Mouse (Mus musculus): ENCODE results near the gene Gm20388. TPM values are rescaled to one million over a fixed set of nuclear protein-coding genes. Genes with fewer than 3 reads are reported as not detected.

Gene Gm20388
- polyA plus RNA-seq, 1 experiment from 2014 or later: not detected

GRCm38 (mm10) chr8:120111382-120111781 lies 200.7 kb downstream of the Gm20388 start:
- H3K4me3 ChIP-seq (replicated peaks): no peak overlapping the region
- DNase-seq (no peak), ATAC-seq (ENCODE audit: low read depth) (no peak)
- H3K9ac ChIP-seq: no peak overlapping the region
- H3K4me1 ChIP-seq (replicated peaks): peaks cover 46% of the 10 kb centered on the region
- 32% methylated on average over 4 of the region's 4 CpGs for whole genome bisulfite sequencing (ENCODE audit: insufficient replicate concordance)
- peaks cover 40% of the 10 kb centered on the region for H3K27me3 ChIP-seq
- H3K27ac ChIP-seq: no peak overlapping the region
- H3K9me3 ChIP-seq (replicated peaks): no peaks in the 10 kb centered on the region
- no peaks in the 10 kb centered on the region for H3K36me3 ChIP-seq
- no peak overlapping the region for H3K4me2 ChIP-seq

GRCm38 (mm10) chr8:120112535-120112934 lies 201.9 kb downstream of the Gm20388 start:
- Histone ChIP-seq H3K27ac (0 out of 2 replicates have a peak overlapping the region, but pooled peaks have one; percentile 75), H3K9me3 (replicated peaks) (no peaks in the 10 kb centered on the region), H3K36me3 (no peaks in the 10 kb centered on the region), H3K4me2 (peak overlapping the region; percentile 97; the same call in 1 of the 2 replicates), H3K4me1 (replicated peaks) (peaks cover 42% of the 10 kb centered on the region), H3K9ac (peak overlapping the region; percentile 84; the same call in 1 of the 2 replicates), H3K4me3 (replicated peaks) (0 out of 2 replicates have a peak overlapping the region, but pooled peaks have one; percentile 69), H3K27me3 (peaks cover 52% of the 10 kb centered on the region)
- WGBS (ENCODE audit: insufficient replicate concordance): 9% methylated on average over 5 of the region's 5 CpGs
- DNase-seq (no peak), ATAC-seq (ENCODE audit: low read depth) (no peak)

GRCm38 (mm10) chr8:120113306-120113705 lies 202.7 kb downstream of the Gm20388 start:
- Histone ChIP-seq H3K9ac (peak overlapping the region; percentile 84), H3K27me3 (peaks cover 60% of the 10 kb centered on the region), H3K4me2 (peak overlapping the region; percentile 97), H3K36me3 (no peaks in the 10 kb centered on the region), H3K27ac (peak overlapping the region; percentile 75), H3K4me3 (replicated peaks) (peak overlapping the region; percentile 69), H3K9me3 (replicated peaks) (no peaks in the 10 kb centered on the region), H3K4me1 (replicated peaks) (peaks cover 42% of the 10 kb centered on the region)
- DNase-seq: no peak
- WGBS (ENCODE audit: insufficient replicate concordance): 8% methylated on average over 10 of the region's 10 CpGs
- ATAC-seq (ENCODE audit: low read depth): no peak

DNA sequence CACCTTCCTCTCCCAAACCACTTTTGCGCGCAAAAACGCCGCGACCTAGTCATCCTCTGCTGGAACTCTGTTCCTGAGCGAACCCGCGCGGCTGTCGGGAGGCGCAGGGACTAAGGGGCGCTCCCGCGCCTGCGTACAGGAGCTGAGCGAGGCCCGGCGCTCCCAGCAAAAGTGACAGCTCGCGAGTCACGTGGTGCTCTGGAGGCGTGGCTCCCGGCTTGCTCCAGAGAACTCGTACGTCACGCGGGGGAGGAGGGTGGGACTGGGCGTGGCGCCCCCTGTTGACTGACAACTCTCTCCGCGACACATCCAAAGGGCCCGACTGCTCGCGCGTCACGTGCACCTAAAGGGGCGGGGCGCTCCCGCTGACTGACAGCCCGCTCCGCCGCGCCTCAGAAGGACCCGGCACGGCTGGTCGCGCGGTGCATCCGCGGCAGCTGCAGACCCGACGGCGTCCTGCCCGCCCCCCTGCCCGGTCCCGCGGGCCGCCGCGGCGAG lies 203.2 kb downstream of the Gm20388 start, which contains the start of gene 6430548M08Rik:
6430548M08Rik (plus strand) TSS at position 395 of the 498 bp plus-strand sequence.
- Histone ChIP-seq H3K4me1 (replicated peaks) (peaks cover 38% of the 10 kb centered on the region), H3K4me2 (peak within 1 kb of the TSS; percentile 97), H3K27me3 (peaks cover 65% of the 10 kb centered on the region), H3K4me3 (replicated peaks) (peak within 1 kb of the TSS; percentile 69), H3K9me3 (replicated peaks) (no peaks in the 10 kb centered on the region), H3K36me3 (no peaks in the 10 kb centered on the region), H3K27ac (peak within 1 kb of the TSS; percentile 75), H3K9ac (peak within 1 kb of the TSS; percentile 84)
- ATAC-seq (ENCODE audit: low read depth) (peak; percentile 95), DNase-seq (peak; percentile 99)
- WGBS (ENCODE audit: insufficient replicate concordance): under 1% methylated on average over 61 of the region's 61 CpGs

DNA sequence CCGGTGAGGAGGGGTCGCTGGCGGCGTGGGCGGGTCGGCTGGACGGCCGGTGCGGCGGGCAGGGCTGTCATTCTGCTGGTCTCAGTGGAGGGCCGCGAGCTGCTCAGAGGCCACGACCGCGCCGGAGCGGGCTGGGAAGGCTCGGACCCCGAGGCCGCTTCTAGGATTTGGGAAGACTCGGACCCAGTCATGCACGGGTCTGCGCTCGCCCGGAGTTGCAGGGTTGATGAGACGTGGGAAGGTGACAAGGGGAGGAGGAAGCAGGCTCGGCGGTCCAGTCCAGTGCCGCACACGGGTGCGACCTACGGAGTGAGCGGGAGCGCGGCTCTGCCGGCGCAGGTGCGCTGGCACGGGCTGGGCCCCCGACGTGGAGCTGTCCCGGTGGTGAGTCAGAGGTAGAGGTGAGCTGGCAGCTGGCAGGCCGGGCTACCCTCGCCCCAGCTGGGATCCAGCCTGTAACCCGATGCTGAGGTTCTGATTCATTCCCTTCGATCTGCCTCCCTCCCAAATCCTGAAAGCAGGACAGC lies 203.7 kb downstream of the Gm20388 start:
- peak; percentile 16 for ATAC-seq (ENCODE audit: low read depth)
- Histone ChIP-seq H3K9me3 (replicated peaks) (no peaks in the 10 kb centered on the region), H3K4me3 (replicated peaks) (peak overlapping the region; percentile 69), H3K27ac (no peak overlapping the region), H3K4me1 (replicated peaks) (peaks cover 34% of the 10 kb centered on the region), H3K36me3 (no peaks in the 10 kb centered on the region), H3K4me2 (peak overlapping the region; percentile 97), H3K27me3 (peaks cover 70% of the 10 kb centered on the region), H3K9ac (peak overlapping the region; percentile 69)
- WGBS (ENCODE audit: insufficient replicate concordance): 4% methylated on average over 46 of the region's 46 CpGs
- no peak for DNase-seq

GRCm38 (mm10) chr8:120116600-120116999 lies 206.0 kb downstream of the Gm20388 start:
- DNase-seq: no peak
- Histone ChIP-seq H3K36me3 (no peaks in the 10 kb centered on the region), H3K4me1 (replicated peaks) (peaks cover 26% of the 10 kb centered on the region), H3K4me3 (replicated peaks) (no peak overlapping the region), H3K9ac (no peak overlapping the region), H3K9me3 (replicated peaks) (no peaks in the 10 kb centered on the region), H3K27me3 (peaks cover 58% of the 10 kb centered on the region), H3K4me2 (no peak overlapping the region), H3K27ac (no peak overlapping the region)
- WGBS (ENCODE audit: insufficient replicate concordance): 51% methylated on average over 7 of the region's 7 CpGs
- no peak for ATAC-seq (ENCODE audit: low read depth)

DNA sequence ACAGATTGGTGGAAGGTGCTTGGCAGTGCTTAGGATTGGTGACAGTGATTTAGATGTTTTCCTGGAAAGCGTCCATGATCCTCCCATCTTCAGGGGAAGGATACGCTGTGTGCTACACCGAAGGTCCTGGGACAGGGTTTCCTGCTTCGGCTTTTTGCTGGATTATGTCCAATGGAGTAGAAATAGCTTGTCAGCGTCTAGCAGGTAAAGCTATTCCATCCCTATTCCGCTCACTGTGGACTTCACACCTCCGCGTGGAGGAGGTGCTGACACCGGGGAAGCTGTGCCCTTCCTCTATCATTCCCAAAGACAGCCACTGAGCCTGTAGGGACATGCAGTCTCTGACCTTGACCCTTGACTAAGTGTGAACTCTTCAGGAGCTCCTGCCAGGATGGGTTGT lies 207.5 kb downstream of the Gm20388 start:
- no peak overlapping the region for H3K27ac ChIP-seq
- WGBS (ENCODE audit: insufficient replicate concordance): 63% methylated on average over 9 of the region's 9 CpGs
- no peak overlapping the region for H3K4me3 ChIP-seq (replicated peaks)
- ATAC-seq (ENCODE audit: low read depth): no peak
- no peak for DNase-seq
- H3K4me2 ChIP-seq: no peak overlapping the region
- H3K27me3 ChIP-seq: peaks cover 67% of the 10 kb centered on the region
- H3K9me3 ChIP-seq (replicated peaks): no peaks in the 10 kb centered on the region
- H3K4me1 ChIP-seq (replicated peaks): peaks cover 14% of the 10 kb centered on the region
- no peak overlapping the region for H3K9ac ChIP-seq
- no peaks in the 10 kb centered on the region for H3K36me3 ChIP-seq

DNA sequence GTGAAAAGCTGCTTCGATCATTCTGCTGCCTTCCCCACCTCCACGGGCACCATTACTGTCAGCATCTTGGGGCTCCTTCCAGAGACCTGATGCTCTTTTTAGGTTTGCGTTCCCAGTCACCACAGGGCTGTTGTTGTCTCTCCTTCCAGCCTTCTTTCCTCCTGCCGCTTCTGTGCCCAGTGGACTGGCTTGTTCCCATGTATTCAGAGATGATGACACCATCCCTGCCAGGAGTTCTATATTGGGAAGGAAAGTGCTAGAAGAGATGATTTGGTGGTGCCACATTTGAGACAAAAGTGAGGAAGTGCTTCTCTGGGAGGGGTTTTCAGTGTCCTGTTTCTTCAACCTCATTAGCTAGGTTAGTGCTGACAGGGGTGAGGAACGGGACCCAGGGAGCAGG lies 208.2 kb downstream of the Gm20388 start:
- Histone ChIP-seq H3K4me3 (replicated peaks) (no peak overlapping the region), H3K9me3 (replicated peaks) (no peaks in the 10 kb centered on the region), H3K27me3 (peaks cover 67% of the 10 kb centered on the region), H3K27ac (no peak overlapping the region), H3K36me3 (no peaks in the 10 kb centered on the region), H3K4me2 (no peak overlapping the region), H3K4me1 (replicated peaks) (peaks cover 9% of the 10 kb centered on the region), H3K9ac (no peak overlapping the region)
- ATAC-seq (ENCODE audit: low read depth) (no peak), DNase-seq (no peak)
- WGBS (ENCODE audit: insufficient replicate concordance): 56% methylated on average over 5 of the region's 5 CpGs

DNA sequence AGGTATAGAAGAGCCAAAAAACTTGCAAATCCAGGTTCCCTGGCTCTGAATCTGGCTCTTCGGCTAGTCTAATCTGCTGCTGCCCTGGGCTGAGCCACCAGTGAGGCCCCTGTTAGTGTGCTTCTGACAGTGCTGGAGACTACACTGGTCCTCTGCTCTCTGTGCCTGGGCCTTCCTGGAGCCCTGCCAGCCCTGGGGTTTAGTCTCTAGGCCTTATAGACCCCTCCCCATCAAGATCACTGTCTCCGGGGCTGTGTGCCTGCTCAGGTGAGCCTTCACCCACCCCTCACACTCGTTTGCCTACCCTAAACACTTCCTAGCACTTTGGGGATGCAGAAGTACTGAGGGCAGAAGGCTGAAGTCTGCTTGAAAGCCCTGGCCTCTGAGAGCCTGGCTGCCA lies 208.8 kb downstream of the Gm20388 start:
- Histone ChIP-seq H3K27me3 (peaks cover 62% of the 10 kb centered on the region), H3K9ac (no peak overlapping the region), H3K36me3 (no peaks in the 10 kb centered on the region), H3K9me3 (replicated peaks) (no peaks in the 10 kb centered on the region), H3K4me2 (no peak overlapping the region), H3K4me3 (replicated peaks) (no peak overlapping the region), H3K27ac (no peak overlapping the region), H3K4me1 (replicated peaks) (peaks cover 5% of the 10 kb centered on the region)
- 43% methylated on average over 3 of the region's 3 CpGs for WGBS (ENCODE audit: insufficient replicate concordance)
- DNase-seq: no peak
- no peak for ATAC-seq (ENCODE audit: low read depth)

DNA sequence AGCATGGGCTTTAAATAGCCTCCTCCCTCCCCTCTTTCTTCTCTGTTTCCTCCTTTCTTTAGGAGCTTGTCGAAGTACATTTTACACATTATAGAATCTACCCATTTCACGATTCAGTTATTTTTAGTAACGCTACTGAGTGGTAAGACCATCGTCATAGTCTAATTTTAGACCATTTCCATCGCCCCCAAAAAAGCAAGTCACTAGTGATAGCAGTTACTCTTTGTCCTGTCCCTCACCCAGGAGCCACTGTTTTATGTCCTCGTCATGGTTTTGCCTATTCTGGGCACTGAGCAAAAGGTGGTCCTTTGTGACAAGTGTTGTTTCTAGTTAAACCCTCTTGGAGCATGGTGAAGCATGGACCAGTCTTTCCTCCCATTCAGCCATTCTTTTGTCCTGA lies 209.3 kb downstream of the Gm20388 start:
- Histone ChIP-seq H3K27ac (no peak overlapping the region), H3K36me3 (no peaks in the 10 kb centered on the region), H3K9me3 (replicated peaks) (no peaks in the 10 kb centered on the region), H3K27me3 (peaks cover 57% of the 10 kb centered on the region), H3K4me3 (replicated peaks) (no peak overlapping the region), H3K9ac (no peak overlapping the region), H3K4me1 (replicated peaks) (no peaks in the 10 kb centered on the region), H3K4me2 (no peak overlapping the region)
- ATAC-seq (ENCODE audit: low read depth) (no peak), DNase-seq (no peak)
- 26% methylated on average over 6 of the region's 6 CpGs for WGBS (ENCODE audit: insufficient replicate concordance)

GRCm38 (mm10) chr8:120120951-120121350 lies 210.3 kb downstream of the Gm20388 start:
- Histone ChIP-seq H3K27ac (no peak overlapping the region), H3K9ac (no peak overlapping the region), H3K9me3 (replicated peaks) (no peaks in the 10 kb centered on the region), H3K4me2 (no peak overlapping the region), H3K36me3 (no peaks in the 10 kb centered on the region), H3K27me3 (peaks cover 47% of the 10 kb centered on the region), H3K4me1 (replicated peaks) (no peaks in the 10 kb centered on the region), H3K4me3 (replicated peaks) (no peak overlapping the region)
- DNase-seq (no peak), ATAC-seq (ENCODE audit: low read depth) (no peak)
- 39% methylated on average over 5 of the region's 5 CpGs for WGBS (ENCODE audit: insufficient replicate concordance)

DNA sequence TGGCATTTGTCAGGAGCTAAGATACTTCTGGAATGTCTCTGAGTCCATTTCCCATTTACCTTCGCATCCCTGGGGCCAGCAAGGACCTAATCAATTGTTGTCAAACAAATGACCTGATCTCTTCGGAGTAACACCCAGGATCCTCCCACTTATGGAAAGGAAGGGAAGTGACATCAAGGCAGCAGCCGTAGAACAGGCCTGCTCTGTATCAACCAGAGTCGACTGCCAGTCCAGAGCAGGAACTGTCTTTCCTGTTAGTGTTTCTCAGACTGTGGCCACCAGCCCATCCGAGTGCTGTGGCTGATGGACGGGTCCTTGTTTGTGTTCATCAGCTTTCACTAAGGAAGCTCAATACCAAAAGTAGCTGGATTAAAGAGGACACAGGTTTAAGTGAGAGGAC lies 213.6 kb downstream of the Gm20388 start:
- no peak for DNase-seq
- Histone ChIP-seq H3K4me3 (replicated peaks) (no peak overlapping the region), H3K4me1 (replicated peaks) (0 out of 2 replicates have a peak, but pooled peaks cover 5% of the 10 kb centered on the region), H3K4me2 (no peak overlapping the region), H3K36me3 (no peaks in the 10 kb centered on the region), H3K9me3 (replicated peaks) (no peaks in the 10 kb centered on the region), H3K27ac (no peak overlapping the region), H3K27me3 (peaks cover 29% of the 10 kb centered on the region), H3K9ac (no peak overlapping the region)
- ATAC-seq (ENCODE audit: low read depth): no peak
- 9% methylated on average over 6 of the region's 6 CpGs for WGBS (ENCODE audit: insufficient replicate concordance)

All from liver, embryonic 13.5 days (tissue).